Mouse (Mus musculus) myocyte (in vitro differentiated cells): Measurements from ENCODE around the gene Pax1. TPM values are rescaled to one million over a fixed set of nuclear protein-coding genes. Genes with fewer than 3 reads are reported as not detected.

ENCODE experiments used
- H3K27me3 ChIP-seq: one replicate; pipeline ENCODE4 v1.6.1; 2011; ENCODE audit not compliant: control insufficient read depth, insufficient read depth, insufficient read length
- H3K36me3 ChIP-seq: one replicate; pipeline ENCODE4 v1.6.1; 2011; ENCODE audit not compliant: control insufficient read depth, insufficient read depth
- H3K4me2 ChIP-seq: one replicate; pipeline ENCODE4 v1.6.1; 2011; ENCODE audit warnings: low read depth, control low read depth
- H3K4me3 ChIP-seq: one replicate; pipeline ENCODE4 v1.5.1; 2011; ENCODE audit warnings: mild to moderate bottlenecking, control low read depth, moderate library complexity
- H3K79me2 ChIP-seq: one replicate; pipeline ENCODE4 v1.6.1; 2011; ENCODE audit not compliant: control insufficient read depth, insufficient read depth
- H3ac ChIP-seq: one replicate; pipeline ENCODE4 v1.6.1; 2011; ENCODE audit not compliant: control insufficient read depth, insufficient read length
- CEBPB ChIP-seq: IDR thresholded peaks from 2 replicates; pipeline ENCODE4 v1.6.1; 2011; ENCODE audit warnings: mild to moderate bottlenecking, moderate library complexity; ENCODE audit not compliant: poor library complexity, insufficient read depth, severe bottlenecking
- E2F4 ChIP-seq: IDR thresholded peaks from one replicate; pipeline ENCODE4 v1.6.1; 2011; ENCODE audit warnings: mild to moderate bottlenecking, control low read depth, moderate library complexity; ENCODE audit not compliant: insufficient read depth
- MAX ChIP-seq: IDR thresholded peaks from one replicate; pipeline ENCODE4 v1.6.1; 2011; ENCODE audit warnings: low read depth, mild to moderate bottlenecking, control low read depth
- MYOD1 ChIP-seq, 3 experiments: IDR thresholded peaks; one replicate each; pipeline ENCODE4 v1.6.1; 2011; ENCODE audit warnings: control low read depth in 2 of 3, low read depth in 2 of 3, mild to moderate bottlenecking in 2 of 3, moderate library complexity in 1 of 3; ENCODE audit not compliant: insufficient read length in 2 of 3, control insufficient read depth in 1 of 3
- MYOG ChIP-seq, 3 experiments: IDR thresholded peaks; one replicate each; pipeline ENCODE4 v1.6.1; 2011; ENCODE audit warnings: control low read depth in 2 of 3, low read depth in 2 of 3, mild to moderate bottlenecking in 2 of 3; ENCODE audit not compliant: insufficient read length in 2 of 3, control insufficient read depth in 1 of 3, insufficient read depth in 1 of 3
- POLR2A ChIP-seq: IDR thresholded peaks from one replicate; pipeline ENCODE4 v1.6.1; 2011; ENCODE audit warnings: low read depth, mild to moderate bottlenecking, control low read depth, moderate library complexity; ENCODE audit not compliant: insufficient read length
- POLR2AphosphoS2 ChIP-seq: IDR thresholded peaks from one replicate; pipeline ENCODE4 v1.6.1; 2011; ENCODE audit warnings: low read depth, control low read depth; ENCODE audit not compliant: insufficient read length
- REST ChIP-seq: IDR thresholded peaks from one replicate; pipeline ENCODE4 v1.6.1; 2011; ENCODE audit warnings: mild to moderate bottlenecking, control low read depth, moderate library complexity; ENCODE audit not compliant: insufficient read depth, insufficient read length
- SRF ChIP-seq: IDR thresholded peaks from one replicate; pipeline ENCODE4 v1.6.1; 2011; ENCODE audit warnings: low read depth; ENCODE audit not compliant: control insufficient read depth, insufficient read length
- TCF12 ChIP-seq: IDR thresholded peaks from one replicate; pipeline ENCODE4 v1.6.1; 2011; ENCODE audit warnings: mild to moderate bottlenecking, control low read depth; ENCODE audit not compliant: poor library complexity, insufficient read depth, severe bottlenecking
- TCF3 ChIP-seq: IDR thresholded peaks from one replicate; pipeline ENCODE4 v1.6.1; 2011; ENCODE audit warnings: low read depth, control low read depth; ENCODE audit not compliant: insufficient read length
- USF1 ChIP-seq: IDR thresholded peaks from one replicate; pipeline ENCODE4 v1.6.1; 2011; ENCODE audit warnings: low read depth, mild to moderate bottlenecking, control low read depth, moderate library complexity
- polyA plus RNA-seq: library from polyadenylated mRNA; unstranded; fragments of >200 nt; fragmentation: generic; extraction: Trizol; gene quantifications from one replicate; pipeline ENCODE4 v1.2.1, GENCODE M21; 2012; ENCODE audit warnings: missing spikeins

Gene Pax1
- polyA plus RNA-seq, 1 experiment, result not detected

DNA sequence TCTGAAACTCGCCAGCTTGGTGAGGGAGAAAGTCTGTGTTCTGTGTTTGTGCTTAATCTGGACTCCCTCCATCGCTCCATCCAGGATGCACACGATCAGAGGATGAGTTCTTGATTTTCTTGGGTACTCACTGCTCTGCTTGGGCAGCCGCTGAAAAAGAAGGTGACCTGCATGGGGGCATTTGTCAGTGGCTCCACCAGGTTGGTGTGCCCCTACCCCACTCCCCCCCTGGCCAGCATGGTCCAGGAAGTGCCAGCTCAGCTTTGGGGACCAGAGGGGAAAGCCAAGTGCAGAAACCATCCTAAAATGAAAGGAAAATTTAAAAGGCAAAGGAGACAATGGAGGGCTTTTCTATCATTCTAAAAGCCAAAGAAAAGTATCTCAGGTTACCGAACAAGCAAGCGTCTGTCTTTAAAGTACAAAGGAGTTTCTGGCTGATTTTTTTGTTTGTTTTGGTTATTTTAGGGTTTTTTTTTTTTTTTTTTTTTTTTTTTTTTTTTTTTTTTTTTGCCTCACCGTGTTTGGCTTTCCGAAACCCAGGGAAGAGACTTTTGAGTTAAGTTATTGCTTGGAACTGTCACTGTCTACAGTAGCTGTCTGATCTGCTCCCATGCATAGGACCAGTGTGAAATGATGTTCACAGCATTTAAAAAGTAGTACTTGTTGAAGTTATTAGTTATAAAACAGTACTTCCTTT lies 13.4 kb downstream of the Pax1 start:
- Histone ChIP-seq H3K27me3 (no peaks in the 10 kb centered on the region), H3K4me2 (no peak overlapping the region)

DNA sequence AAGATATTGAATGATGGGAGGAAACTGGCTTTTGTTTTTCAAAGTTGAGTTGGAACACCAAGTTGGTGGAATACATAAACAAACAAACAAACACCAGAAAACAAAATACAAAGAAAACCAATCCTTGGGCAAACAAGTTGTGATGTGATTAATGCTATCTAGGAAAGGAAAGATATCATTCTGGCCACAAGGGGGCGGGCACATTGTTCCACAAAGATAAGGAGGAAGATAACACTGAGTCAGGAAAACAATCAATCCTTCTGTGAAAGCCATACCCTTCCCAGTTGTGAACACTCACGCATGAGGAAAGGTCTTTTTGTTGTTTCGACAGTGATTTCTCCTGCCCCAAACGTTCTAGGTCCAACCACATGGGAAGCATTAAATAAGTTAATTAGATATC lies 17.2 kb downstream of the Pax1 start:
- no peak overlapping the region for H3K4me3 ChIP-seq
- H3ac ChIP-seq, result no peak overlapping the region
- H3K4me2 ChIP-seq, result no peak overlapping the region
- TF ChIP-seq USF1, result no peak
- TF ChIP-seq CEBPB, result no peak
- TF ChIP-seq TCF12, result no peak
- no peak for TF ChIP-seq POLR2A
- no peak for TF ChIP-seq REST
- TF ChIP-seq TCF3, result no peak
- TF ChIP-seq E2F4, result no peak
- no peak for TF ChIP-seq MYOD1 (IDR thresholded peaks at IDR 0.05; ENCODE audit: control insufficient read depth in 1 of 3, insufficient read length in 2 of 3, low read depth in 2 of 3)
- no peak for TF ChIP-seq MYOG (IDR thresholded peaks at IDR 0.05; ENCODE audit: control insufficient read depth in 1 of 3, insufficient read depth in 1 of 3, insufficient read length in 2 of 3, low read depth in 2 of 3)
- TF ChIP-seq SRF, result no peak
- TF ChIP-seq MAX, result no peak
- no peak for TF ChIP-seq POLR2AphosphoS2
- no peaks in the 10 kb centered on the region for H3K36me3 ChIP-seq
- no peaks in the 10 kb centered on the region for H3K79me2 ChIP-seq
- no peaks in the 10 kb centered on the region for H3K27me3 ChIP-seq

More for the DNA sequence above, 13.4 kb downstream of the Pax1 start:
- H3K79me2 ChIP-seq, result no peaks in the 10 kb centered on the region
- no peak for TF ChIP-seq MYOG (IDR thresholded peaks at IDR 0.05; ENCODE audit: control insufficient read depth in 1 of 3, insufficient read depth in 1 of 3, insufficient read length in 2 of 3, low read depth in 2 of 3)
- no peak overlapping the region for H3K4me3 ChIP-seq
- no peak overlapping the region for H3ac ChIP-seq
- no peaks in the 10 kb centered on the region for H3K36me3 ChIP-seq

DNA sequence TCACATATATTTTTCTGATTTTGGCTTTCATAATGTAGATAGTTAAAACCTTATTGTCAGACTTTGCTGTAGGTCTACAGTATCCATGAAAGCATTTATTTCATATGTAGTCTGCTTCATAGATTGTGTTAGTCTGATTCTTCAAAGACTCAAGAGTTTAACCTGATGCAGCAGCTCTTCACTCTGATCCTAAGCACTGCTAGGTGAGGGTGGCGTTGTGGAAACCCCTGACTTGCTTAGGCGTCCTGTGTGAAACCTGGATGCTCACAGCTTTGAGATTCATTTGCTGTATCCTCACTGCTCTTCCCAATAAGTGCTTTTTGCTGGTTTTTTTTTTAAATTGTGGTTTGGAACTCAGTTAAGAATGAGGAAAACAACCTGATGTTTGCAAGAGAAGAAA lies 21.6 kb downstream of the Pax1 start:
- Histone ChIP-seq H3ac (no peak overlapping the region), H3K79me2 (no peaks in the 10 kb centered on the region), H3K36me3 (no peaks in the 10 kb centered on the region), H3K4me3 (no peak overlapping the region), H3K4me2 (no peak overlapping the region), H3K27me3 (no peaks in the 10 kb centered on the region)
- TF ChIP-seq MYOG (IDR thresholded peaks at IDR 0.05; ENCODE audit: control insufficient read depth in 1 of 3, insufficient read depth in 1 of 3, insufficient read length in 2 of 3, low read depth in 2 of 3) (no peak), TCF12 (no peak), REST (no peak), POLR2AphosphoS2 (no peak), MYOD1 (IDR thresholded peaks at IDR 0.05; ENCODE audit: control insufficient read depth in 1 of 3, insufficient read length in 2 of 3, low read depth in 2 of 3) (no peak), E2F4 (no peak), TCF3 (no peak), SRF (no peak), POLR2A (no peak), MAX (no peak), CEBPB (no peak), USF1 (no peak)

DNA sequence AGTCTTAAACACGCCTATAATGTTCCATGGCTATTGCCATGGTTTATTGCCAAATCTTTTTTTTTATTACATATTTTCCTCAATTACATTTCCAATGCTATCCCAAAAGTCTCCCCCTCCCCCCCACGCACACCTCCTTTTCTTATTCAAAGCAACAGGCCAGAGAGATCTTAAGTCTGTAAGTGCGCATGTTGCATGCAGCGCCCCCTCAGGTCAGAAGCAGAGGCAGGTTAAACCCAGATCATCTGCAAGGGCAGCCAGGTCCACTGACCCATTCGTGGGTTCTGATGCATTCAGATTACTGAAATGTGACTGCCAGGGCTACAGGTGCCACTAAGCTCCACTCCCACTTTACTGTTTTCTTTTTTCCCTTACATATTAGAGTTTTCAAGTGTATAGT lies 25.2 kb downstream of the Pax1 start:
- TF ChIP-seq TCF12 (no peak), TCF3 (no peak), MAX (no peak), POLR2A (no peak), E2F4 (no peak), MYOG (IDR thresholded peaks at IDR 0.05; ENCODE audit: control insufficient read depth in 1 of 3, insufficient read depth in 1 of 3, insufficient read length in 2 of 3, low read depth in 2 of 3) (no peak), REST (no peak), MYOD1 (IDR thresholded peaks at IDR 0.05; ENCODE audit: control insufficient read depth in 1 of 3, insufficient read length in 2 of 3, low read depth in 2 of 3) (no peak), SRF (no peak), POLR2AphosphoS2 (no peak), CEBPB (no peak), USF1 (no peak)
- no peak overlapping the region for H3K4me3 ChIP-seq
- H3K4me2 ChIP-seq, result no peak overlapping the region
- H3ac ChIP-seq, result no peak overlapping the region
- no peaks in the 10 kb centered on the region for H3K36me3 ChIP-seq
- H3K79me2 ChIP-seq, result no peaks in the 10 kb centered on the region
- no peaks in the 10 kb centered on the region for H3K27me3 ChIP-seq

DNA sequence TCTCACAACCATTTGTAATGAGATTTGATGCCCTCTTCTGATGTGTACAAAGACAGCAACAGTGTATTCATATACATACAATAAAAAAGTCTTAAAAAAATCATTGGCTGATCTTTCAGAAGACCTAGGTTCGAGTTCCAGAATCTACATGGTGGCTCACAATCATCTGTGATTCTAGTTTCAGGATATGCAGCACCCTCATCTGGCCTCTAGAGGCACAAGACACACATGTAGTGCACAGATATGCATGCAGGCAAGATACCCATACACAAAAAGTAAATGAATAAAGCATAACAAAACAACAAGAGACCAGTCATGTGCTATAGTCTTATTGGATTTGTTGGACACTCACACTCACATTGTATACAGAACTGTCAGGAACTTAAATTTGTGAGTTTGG lies 47.6 kb downstream of the Pax1 start:
- TF ChIP-seq MAX, result no peak
- TF ChIP-seq USF1, result no peak
- TF ChIP-seq MYOG (IDR thresholded peaks at IDR 0.05; ENCODE audit: control insufficient read depth in 1 of 3, insufficient read depth in 1 of 3, insufficient read length in 2 of 3, low read depth in 2 of 3), result no peak
- no peak for TF ChIP-seq MYOD1 (IDR thresholded peaks at IDR 0.05; ENCODE audit: control insufficient read depth in 1 of 3, insufficient read length in 2 of 3, low read depth in 2 of 3)
- TF ChIP-seq POLR2A, result no peak
- TF ChIP-seq POLR2AphosphoS2, result no peak
- TF ChIP-seq TCF12, result no peak
- TF ChIP-seq E2F4, result no peak
- no peak for TF ChIP-seq SRF
- TF ChIP-seq REST, result no peak
- no peak for TF ChIP-seq TCF3
- Histone ChIP-seq H3K27me3 (no peaks in the 10 kb centered on the region), H3ac (no peak overlapping the region), H3K4me2 (no peak overlapping the region), H3K79me2 (no peaks in the 10 kb centered on the region), H3K36me3 (no peaks in the 10 kb centered on the region), H3K4me3 (no peak overlapping the region)
